ENCODE assay signal across 18 mouse cellular contexts in genomic region chr6:61020995-61021394, GRCm38 (mm10).
DNase-seq lines count a peak whose midpoint lies in the region; ATAC-seq and TF ChIP-seq lines count a peak whose summit lies in the region.
"Had no signal": no experiment of that assay in that cellular context is flagged by ENCODE, and none has a peak within 500 bp of the region (broad histone marks: within the 10 kb centered on the region; RNA-seq: fewer than 3 reads in every experiment).

No protein-coding gene starts in this region.

- peak; percentile 95 for ATAC-seq in intestine, embryonic 15.5 days
- ATAC-seq in lung, postnatal 0 days = no peak
- ATAC-seq: forebrain, embryonic 14.5 days; hindbrain, embryonic 16.5 days; inflammation-experienced regulatory T-cells, adult 6 months had no signal

- peak; percentile 11 for DNase-seq in embryo, embryonic 10.5 days (ENCODE audit: low spot score)
- no peak for DNase-seq in embryo, embryonic 11 days
- DNase-seq in mesoderm, embryonic 11.5 days (ENCODE audit: low read depth, low spot score) = peak; percentile 16
- no peak for DNase-seq in right cerebral cortex, postnatal 25 days
- no peak for DNase-seq in lung, postnatal 0 days (ENCODE audit: low spot score)
- DNase-seq: adrenal gland, postnatal 25 days; cerebellum, adult 2 months; cerebellum, postnatal 10 days; gastrocnemius, adult 2 months; gastrocnemius, postnatal 25 days; heart, postnatal 36 days had no signal

- TF ChIP-seq EP300 in lung, postnatal 0 days (IDR thresholded peaks at IDR 0.05) = no peak

- H3K9me3 ChIP-seq in intestine, embryonic 15.5 days = no peaks in the 10 kb centered on the region
- no peaks in the 10 kb centered on the region for H3K9me3 ChIP-seq in lung, postnatal 0 days (ENCODE audit: low read length)
- H3K9me3 ChIP-seq: embryonic facial prominence, embryonic 10.5 days; heart, embryonic 12.5 days; hindbrain, embryonic 12.5 days had no signal

- TF ChIP-seq CTCF in lung, postnatal 0 days (IDR thresholded peaks at IDR 0.05) = no peak

- H3K4me2 ChIP-seq in intestine, embryonic 15.5 days (replicated peaks) = no peak overlapping the region
- H3K4me2 ChIP-seq in lung, postnatal 0 days (replicated peaks; ENCODE audit: low read depth, low read length) = no peak overlapping the region
- H3K4me2 ChIP-seq: heart, embryonic 12.5 days; hindbrain, embryonic 12.5 days had no signal

- H3K27me3 ChIP-seq in intestine, embryonic 15.5 days (replicated peaks) = no peaks in the 10 kb centered on the region
- H3K27me3 ChIP-seq in lung, postnatal 0 days (replicated peaks; ENCODE audit: insufficient read depth, low read length) = no peaks in the 10 kb centered on the region
- H3K27me3 ChIP-seq: heart, embryonic 12.5 days; hindbrain, embryonic 12.5 days had no signal

- no peak overlapping the region for H3K4me3 ChIP-seq in intestine, embryonic 15.5 days (replicated peaks)
- no peak overlapping the region for H3K4me3 ChIP-seq in lung, postnatal 0 days (ENCODE audit: low read depth, low read length)
- H3K4me3 ChIP-seq: embryonic facial prominence, embryonic 10.5 days; gastrocnemius, adult 2 months; heart, embryonic 12.5 days; hindbrain, embryonic 12.5 days had no signal

- H3K4me1 ChIP-seq in intestine, embryonic 15.5 days (replicated peaks) = no peaks in the 10 kb centered on the region
- no peaks in the 10 kb centered on the region for H3K4me1 ChIP-seq in lung, postnatal 0 days (ENCODE audit: insufficient read depth, low read depth, low read length)
- H3K4me1 ChIP-seq: embryonic facial prominence, embryonic 10.5 days; heart, embryonic 12.5 days; hindbrain, embryonic 12.5 days had no signal

- no peak overlapping the region for H3K9ac ChIP-seq in intestine, embryonic 15.5 days
- no peak overlapping the region for H3K9ac ChIP-seq in lung, postnatal 0 days (replicated peaks; ENCODE audit: low read depth)
- H3K9ac ChIP-seq: heart, embryonic 12.5 days; hindbrain, embryonic 12.5 days had no signal

- H3K36me3 ChIP-seq in intestine, embryonic 15.5 days = no peaks in the 10 kb centered on the region
- no peaks in the 10 kb centered on the region for H3K36me3 ChIP-seq in lung, postnatal 0 days (ENCODE audit: insufficient read depth, low read length)
- H3K36me3 ChIP-seq: embryonic facial prominence, embryonic 10.5 days; heart, embryonic 12.5 days; hindbrain, embryonic 12.5 days had no signal

- no peak overlapping the region for H3K27ac ChIP-seq in intestine, embryonic 15.5 days
- no peak overlapping the region for H3K27ac ChIP-seq in lung, postnatal 0 days (ENCODE audit: low read length)
- H3K27ac ChIP-seq: embryonic facial prominence, embryonic 10.5 days; gastrocnemius, adult 2 months; hindbrain, embryonic 12.5 days had no signal

- WGBS in intestine, embryonic 15.5 days = 25% methylated on average over 1 of the region's 1 CpGs
- WGBS in lung, postnatal 0 days = 75% methylated on average over 1 of the region's 1 CpGs

Comparison
In these comparisons a context has a peak if more than half of its experiments do, and no peak if none do; other contexts are left out.
1. DNase-seq: peak in embryo, embryonic 10.5 days (single experiment) and mesoderm, embryonic 11.5 days (single experiment); none in embryo, embryonic 11 days (single experiment), right cerebral cortex, postnatal 25 days (single experiment) and lung, postnatal 0 days (single experiment).